Mouse (Mus musculus): ENCODE results near the gene Cdh10.

DNA sequence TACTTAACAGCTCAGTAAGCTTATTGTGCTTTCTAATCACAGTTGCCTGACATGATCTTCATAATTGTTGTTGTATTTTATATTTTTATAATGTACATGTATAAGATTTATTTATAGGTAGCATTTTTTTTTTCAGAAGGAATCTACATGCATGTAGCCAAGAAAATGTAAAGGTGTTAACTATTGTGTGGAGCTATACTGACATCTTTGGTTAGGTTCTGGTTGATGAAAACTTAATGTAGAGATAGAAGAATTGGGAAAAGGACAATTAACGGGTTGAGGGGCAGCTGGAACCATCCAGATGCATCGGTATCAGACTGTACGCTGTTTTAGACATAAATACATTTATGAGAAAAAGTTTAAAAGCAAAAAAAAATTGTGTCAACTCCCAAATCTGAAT, 1.0 kb upstream of the Cdh10 start:
- TF ChIP-seq EP300 (IDR thresholded peaks at IDR 0.05; ENCODE audit: low read depth) (no peak), CTCF (IDR thresholded peaks at IDR 0.05; ENCODE audit: low read depth) (no peak)

All from liver, embryonic 14.5 days (tissue).